Mouse (Mus musculus) frontal cortex, postnatal 10 days (tissue): ENCODE measurements at regions not wholly inside any gene's neighbourhood (a gene's known extent, or its start where the extent isn't known, plus 50 kb on each side); places are given as distances from the start of the nearest gene placed in this dataset.

ENCODE experiments used
- DNase-seq, 2 experiments: peaks; one replicate each; pipeline ENCODE4 v3.0.0; 2022; ENCODE audit warnings: low spot score in 2 of 2, mixed read lengths in 1 of 2

DNA sequence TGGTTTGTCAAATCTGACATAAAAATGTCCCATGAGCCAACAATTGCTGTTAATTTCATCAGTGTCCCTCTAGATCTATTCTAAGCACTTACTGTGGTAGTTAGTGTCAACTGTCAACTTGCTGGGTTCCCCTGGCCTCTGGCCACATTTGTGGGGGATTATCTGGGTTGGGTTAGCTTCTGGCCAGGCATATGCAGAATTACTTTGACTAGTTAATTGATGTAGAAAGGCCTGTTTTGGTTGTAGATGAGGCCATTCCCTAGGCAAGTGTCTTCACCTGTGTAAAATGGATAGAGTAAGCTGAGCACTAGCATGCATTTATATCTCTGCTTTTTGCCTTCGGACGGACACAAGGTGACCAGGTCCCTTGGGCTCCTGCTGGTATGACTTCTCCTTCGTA is 283.9 kb downstream of the 1810013L24Rik start:
- DNase-seq = no peak

DNA sequence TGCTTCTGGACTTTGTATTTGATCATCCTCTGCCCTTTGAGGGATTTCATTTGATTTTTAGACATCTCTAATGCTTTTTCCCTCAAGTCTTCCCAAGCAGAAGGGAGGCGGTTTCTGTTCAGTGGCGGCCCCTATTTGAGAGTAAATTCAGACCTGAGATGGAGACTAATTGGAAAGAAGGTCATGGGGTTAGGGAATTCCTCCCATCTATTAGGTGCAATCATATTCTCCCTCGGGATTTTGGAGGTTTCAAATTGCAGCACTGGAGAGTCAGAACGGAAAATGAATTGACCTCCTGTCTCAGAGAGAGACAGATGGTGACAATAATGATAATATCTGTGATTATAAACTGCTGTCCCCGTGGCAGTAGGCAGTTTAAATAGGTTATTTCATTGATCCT is 285.6 kb downstream of the 1810013L24Rik start:
- no peak for DNase-seq

DNA sequence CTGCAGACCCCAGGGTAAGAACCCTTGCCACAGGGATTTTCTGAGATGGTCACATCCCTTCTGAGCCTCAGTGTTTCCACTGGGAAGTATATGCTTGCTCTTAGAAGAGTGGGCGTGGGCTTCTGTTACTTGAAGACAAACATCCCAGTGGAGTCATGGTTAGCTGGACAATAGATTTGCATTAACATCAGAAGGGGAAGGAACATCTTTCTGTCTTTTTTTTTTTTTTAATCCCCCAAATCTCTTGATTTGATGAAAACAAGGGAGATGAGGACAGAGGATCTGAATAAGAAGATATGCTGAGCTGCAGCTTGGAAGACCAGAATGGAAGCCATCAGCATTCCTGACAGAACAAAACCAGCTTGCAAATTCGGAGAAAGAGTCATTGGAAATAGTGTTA is 291.7 kb downstream of the 1810013L24Rik start:
- no peak for DNase-seq

DNA sequence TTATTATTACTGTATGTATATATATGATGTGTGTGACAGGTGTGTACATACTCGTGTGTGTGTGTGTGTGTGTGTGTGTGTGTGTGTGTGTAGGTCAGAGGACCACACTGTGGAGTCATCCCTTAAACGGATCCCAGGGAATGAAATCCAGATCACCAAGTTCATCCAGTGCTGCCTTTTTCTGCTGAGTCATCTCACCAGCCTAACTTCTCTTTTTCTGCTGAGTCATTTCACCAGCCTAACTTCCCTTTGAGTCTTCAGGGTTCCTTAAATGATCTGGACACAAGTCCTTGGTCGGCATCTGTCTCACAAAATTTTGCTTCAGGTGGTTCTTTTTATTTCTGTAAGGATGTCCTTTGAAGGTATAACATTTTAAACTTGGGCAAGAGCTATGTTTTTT is 302.2 kb downstream of the 1810013L24Rik start:
- DNase-seq = no peak

DNA sequence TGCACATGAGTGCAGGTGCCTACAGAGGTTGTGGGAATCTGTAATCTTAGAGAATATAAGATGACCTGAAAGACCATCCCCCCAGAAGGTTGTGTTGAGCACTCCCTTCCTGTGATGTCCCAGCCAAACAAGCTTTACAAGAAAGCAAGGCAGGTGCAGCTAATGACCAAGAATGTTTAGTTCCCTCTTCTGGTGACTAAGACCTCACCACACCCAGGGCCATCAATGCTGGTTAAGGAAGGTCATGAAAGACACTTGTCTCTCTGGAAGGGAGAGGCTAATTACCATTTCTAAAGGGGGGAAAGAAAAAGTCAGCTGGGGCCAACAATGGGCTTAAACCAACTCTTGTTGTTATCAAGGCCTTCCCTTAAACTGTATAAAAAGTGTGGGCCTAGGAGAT is 302.9 kb downstream of the 1810013L24Rik start:
- DNase-seq = no peak

DNA sequence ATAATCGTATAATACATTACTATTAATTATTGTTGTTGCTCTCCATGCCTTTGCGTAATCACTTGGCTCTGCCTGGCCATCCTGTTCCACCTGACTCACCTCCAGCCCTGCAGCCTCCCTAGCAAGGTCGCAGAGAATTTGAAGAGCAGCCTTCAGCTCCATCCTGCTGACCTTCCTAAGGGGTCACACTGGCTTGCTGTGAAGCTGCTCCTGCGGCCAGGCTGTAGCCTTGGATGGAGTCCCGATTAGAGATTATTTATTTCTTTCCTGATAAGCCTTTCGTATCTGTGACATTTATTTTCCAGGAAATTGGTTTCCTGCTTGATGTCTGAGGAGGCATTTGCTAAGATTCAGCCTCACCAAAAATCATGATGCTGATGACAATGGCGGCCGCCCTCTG is 305.5 kb downstream of the 1810013L24Rik start:
- DNase-seq = no peak

DNA sequence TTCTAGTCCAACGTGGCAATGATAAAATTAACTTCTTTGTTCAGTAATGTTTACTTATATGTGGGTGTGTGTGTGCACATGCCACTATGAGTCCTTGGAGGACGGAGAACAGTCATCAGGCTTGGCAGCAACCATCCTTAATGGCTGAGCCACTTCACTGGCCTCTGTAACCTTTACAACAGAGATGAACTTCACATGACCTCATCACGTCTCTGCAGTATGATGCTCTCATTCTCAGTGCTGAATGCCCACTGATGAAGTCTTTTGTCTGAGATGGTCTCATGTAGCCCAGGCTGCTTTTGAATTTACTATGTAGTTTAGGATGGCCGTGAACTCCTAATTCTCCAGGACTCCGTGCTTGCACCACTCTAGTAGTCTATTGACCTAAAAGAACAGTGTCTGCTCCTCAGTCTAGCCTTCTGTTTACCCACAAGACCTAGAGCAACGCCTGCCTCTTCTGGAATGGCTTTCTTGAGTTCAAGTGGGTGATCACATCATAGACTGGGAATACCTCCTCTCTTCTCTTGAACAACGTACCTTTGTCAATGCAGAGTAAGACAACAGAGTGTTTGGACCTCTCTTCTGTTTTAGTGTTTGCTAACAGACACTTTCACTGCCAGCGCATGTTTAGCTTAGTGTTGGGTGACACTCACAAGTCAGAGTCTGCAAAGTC is 308.8 kb downstream of the 1810013L24Rik start:
- DNase-seq = no peak

DNA sequence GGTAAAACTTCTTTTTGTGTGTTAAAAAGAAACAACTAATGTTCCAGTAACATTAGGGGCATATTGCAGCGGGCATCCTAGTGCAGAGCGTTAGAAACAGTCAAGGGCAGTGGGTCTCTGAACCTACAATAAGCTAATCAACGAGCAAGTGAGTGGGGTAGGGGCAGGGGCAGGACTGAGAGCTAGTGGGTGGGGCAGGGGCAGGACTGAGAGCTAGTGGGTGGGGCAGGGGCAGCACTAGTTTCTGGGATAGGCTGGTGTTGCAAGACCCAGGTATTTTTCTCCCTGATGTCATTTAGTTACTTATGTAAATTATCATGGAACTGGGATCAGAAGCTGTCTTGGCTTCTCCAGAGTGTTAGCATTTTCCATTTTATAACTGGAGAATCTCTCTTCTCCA is 309.5 kb downstream of the 1810013L24Rik start:
- no peak for DNase-seq

DNA sequence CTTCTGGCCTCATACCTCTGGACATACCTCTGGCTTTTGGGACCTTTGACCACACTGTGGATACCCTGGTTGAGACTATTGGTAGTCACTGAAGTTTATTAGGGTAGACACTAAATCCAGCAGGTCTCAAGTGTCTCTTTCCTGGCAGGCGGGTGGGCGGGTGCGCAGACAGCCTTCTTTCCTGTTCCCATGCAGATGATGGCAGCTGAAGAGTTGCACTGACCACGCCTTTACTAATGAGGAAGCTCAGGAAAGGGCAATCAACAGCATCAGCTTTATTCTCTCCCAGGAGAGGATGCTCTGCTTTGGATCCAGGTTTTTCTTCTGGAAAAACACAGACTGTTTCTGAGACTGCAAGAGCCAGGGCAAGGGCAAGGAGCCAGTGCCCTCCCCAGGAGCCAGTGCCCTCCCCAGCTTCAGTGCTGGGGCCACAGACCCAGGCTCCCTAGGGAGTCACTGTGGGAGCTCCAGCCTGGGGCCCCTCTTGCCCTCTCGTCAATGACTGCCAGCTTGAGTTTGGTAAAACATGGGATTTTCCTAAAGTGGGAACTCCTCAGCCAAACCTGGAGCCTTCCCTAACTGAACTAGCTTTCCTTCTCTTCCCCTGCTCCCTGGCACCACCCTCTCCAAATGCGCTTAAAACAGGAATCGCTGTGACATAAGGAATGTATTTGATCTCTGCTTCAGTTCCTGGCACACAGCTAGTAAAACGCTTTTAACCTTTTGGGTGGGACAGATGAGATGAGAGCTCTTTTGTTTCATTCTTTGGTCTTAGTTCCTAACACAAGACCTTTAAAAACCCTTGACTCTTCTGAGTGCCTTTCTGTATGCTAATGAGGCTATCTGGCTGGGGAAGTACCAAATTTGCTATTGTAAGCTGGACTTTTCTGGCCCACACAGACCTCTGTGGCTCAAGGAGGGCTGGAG is 319.6 kb downstream of the 1810013L24Rik start:
- DNase-seq = no peak

DNA sequence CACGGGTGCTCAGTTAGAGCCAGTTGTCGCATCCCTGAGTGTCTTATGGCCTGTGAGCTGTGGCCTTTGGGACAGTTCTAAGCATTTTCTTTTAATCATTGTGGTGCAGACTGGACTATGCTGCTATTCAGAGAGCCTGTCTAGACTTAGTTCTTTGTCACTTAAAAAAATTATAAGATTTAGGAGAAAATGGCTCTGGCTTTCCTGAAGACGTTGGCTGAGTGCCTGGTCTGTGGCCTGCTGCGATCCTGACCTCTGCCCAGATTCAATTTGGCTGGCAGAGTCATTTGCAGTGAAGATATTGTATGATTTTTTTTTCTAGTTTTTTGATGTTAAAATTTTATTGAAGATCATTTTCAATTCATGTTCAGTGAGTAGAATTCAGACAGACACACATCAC is 322.0 kb downstream of the 1810013L24Rik start:
- no peak for DNase-seq

DNA sequence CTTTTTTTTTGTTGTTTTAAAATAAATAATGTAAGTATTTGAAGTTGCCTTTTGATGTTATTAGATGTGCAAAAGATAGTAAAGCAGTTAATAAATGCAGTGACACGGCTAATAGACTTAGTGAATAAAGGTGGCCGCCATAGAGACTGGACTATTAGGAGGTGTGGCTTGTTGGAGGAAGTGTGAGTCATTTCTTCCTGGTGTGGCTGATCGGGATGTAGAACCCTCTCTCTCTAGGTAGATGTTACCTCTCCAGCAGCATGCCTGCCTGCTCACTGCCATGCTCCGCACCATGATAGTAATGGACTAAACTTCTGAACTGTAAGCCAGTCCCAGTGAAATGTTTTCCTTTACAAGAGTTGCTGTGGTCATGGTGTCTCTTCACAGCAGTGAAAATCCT is 323.6 kb downstream of the 1810013L24Rik start:
- DNase-seq = no peak

DNA sequence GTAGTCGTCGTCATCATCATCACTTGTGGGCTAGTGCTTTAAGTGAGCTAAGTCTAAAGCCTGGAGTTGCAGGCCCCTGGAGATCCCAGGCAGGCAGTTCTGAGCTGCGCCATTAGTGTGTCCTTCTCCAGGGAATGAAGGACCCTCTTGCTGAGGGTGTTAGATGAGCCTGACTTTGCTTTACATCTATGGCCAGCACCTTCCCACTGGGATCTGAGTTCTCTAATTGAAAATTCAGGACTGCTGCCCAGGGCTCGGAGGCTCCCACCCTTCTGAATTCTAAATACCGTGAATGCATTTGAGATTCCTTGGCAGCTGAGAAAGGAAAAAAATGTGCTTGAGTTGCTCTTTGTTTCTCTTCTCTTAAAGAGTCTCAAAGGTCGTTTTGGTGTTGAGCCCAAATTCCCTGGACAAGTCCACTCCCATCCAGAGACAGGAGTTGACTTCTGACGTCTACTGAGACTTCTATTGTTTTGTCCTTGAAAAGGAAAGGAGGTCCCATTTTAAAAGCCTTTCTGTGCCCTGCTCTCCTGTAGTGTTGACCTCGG is 335.9 kb downstream of the 1810013L24Rik start:
- no peak for DNase-seq

DNA sequence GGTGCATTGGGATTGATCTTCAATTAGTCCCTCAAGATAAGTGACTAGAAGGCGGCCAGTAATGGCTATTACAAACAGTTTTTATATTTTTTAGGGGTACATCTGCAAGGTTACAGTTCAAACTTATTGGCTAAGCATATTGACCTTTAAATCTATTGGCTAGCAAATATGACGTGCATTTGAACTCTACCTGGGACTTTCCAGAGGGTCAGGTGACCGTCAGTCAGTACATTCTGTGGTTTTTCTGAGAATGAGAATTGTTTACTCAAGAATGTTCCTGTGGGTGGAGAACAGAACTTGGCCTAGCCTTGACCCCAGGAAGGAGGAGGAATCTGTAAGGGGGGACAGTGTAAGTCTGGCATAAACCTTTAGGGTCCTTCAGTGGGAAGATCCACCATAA is 346.5 kb downstream of the 1810013L24Rik start:
- no peak for DNase-seq

DNA sequence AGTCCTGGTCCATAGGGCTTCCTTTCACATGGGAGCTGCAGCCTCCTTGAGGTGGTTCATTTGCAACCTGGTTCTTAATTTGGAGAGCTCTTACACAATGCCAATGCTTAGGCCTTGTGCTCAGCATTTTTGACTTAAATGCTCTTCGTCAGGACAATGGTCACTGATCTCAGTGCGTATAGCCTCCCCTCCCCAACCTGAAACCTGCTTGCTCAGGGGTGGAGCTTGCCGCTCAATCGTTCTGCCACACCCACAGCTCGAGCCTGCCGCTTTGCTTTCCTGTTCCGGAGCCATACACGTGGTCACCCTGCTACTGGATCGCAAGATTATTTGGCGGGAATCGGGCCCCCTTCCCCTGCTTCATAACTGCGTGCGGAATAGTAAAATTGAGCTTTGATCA is 365.9 kb downstream of the 1810013L24Rik start:
- no peak for DNase-seq

DNA sequence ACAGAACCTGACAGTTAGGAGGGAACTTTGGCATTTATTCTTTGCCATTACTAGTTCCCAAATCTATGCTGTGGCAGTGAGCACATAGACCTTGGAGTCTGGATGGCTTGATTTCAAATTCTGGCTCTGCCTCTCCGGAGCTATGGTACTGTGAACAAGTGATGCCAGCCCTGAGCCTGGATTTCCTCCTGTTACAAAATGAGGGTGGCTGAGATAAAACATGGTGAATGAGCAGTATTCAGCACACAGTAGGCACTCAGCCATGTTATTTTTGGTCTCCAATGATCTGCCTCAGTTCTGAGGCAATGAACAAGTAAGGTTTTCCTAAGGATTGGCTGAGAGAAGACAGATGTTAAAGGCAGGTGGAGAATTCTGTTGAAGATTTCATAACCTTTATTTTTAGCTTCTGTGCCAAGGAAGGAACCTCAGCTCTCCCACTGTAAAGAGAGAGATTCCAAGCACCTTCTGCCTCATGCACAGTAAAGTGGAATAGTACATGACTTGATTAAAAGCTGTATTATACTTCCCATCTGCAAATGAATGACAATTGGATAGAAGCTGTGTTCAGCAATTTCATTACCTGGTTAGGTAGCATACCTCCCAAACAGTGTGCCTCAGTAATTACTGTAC is 369.1 kb downstream of the 1810013L24Rik start:
- DNase-seq = no peak

DNA sequence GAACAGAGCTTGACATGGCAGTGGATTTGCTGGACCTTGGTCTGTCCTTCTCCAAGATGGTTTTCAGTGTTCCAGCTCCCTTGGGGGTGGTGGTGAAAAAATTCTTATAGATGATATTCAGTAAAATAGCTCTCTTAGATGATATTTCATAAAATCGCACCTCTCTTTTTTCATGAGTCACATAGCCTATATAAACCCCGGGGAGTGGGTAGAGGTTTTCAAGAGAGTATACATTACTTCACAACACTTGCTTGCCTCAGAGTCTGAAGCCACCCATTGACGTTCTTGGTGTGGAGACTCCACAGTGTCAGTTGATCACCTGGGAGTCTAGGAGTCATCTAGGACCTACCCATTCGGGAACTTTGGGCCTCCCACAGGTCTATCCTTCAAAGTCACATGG is 378.7 kb downstream of the 1810013L24Rik start:
- no peak for DNase-seq

DNA sequence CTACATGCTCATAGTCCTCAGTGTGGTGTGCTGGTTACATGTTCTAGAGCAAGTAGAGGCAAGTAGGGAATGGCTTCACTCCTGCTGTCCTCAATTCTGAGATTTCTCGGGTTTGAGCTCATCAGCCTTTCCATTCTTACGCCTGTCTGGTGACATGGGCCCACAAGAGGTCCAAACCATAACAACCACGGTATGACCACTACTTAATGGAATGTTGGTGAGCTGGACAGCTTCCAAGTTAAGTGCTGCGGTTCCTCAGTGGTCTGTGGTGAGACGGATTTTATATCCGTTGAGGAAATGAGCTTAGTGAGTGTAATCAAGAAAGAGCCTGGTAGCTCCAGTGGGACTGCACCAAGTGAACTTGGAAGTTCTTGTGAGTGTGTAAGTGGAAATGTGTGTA is 381.6 kb downstream of the 1810013L24Rik start:
- DNase-seq = no peak

DNA sequence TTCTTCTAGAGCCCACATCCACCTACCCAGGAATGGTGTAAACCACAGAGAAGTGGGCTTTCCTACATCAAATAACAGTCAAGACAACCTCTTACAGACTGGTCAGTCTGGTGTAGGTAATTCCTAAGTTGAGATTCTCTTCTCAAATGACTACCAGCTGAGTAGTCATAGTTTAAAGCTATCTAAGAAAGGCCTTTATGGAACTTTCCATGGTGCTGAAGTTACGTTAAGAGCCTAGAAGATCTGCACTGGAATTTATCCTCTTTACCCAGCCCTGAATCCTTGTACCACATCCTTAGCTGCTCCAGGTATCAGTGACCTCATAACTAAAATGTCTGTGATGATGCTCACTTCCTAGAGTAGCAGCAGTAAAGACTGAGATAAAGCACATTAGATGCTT is 385.2 kb downstream of the 1810013L24Rik start:
- DNase-seq = no peak

DNA sequence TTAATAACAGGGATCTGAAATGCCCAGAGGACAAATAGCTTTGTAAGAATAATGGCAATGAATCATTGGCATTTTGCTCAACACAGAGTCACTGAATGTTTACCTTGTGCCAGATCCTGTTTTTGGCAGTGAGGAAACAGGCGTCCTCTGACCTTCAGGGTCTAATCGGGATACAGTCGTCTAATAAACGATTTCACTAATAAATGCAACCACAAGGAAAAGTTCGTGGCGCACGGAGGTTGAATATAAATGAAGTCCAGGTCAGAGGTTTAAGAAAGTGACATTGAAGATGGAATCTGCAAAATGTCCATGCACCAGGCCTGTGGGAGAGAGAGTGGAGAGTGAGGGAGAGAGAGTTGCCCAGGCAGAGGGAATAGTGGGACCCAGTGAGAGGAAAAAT is 387.5 kb downstream of the 1810013L24Rik start:
- DNase-seq = no peak

DNA sequence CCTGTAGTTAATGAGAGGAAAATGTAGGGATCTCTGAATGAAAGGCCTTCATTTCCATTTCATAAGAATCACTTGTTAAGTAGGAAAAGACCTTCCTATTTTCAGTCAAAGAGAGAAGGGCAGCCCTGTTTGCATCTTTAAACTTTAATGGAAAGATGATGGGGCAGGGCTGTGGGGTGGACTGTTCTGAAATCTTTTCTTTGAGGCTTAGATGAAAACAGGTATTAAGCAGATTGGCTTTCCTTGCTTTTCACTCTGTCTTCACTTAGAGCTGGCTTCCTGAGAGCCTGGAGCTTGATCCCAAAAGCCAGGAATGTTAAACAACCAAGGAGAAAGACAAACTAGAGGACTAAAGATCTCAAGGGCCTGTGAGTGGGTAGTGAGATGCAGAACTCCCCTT is 400.3 kb downstream of the 1810013L24Rik start:
- DNase-seq = no peak

DNA sequence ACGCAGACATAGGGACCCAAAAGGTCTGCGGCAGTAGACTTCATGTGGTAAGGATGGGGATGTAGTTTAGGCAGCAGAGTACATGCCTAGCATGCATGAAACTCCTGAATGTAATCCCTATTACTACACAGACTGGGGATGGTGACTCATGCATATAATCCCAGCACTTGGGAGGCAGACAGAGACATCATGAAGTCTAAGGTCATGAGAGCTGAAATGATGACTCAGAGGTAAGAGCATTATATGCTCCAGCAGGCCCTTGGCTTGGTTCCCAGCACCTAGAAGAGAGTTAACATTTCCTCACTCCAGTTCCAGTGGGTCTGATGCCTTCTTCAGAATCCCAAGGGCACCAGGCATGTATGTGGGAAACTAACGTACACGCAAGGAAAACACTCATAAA is 412.2 kb downstream of the 1810013L24Rik start:
- DNase-seq = no peak

DNA sequence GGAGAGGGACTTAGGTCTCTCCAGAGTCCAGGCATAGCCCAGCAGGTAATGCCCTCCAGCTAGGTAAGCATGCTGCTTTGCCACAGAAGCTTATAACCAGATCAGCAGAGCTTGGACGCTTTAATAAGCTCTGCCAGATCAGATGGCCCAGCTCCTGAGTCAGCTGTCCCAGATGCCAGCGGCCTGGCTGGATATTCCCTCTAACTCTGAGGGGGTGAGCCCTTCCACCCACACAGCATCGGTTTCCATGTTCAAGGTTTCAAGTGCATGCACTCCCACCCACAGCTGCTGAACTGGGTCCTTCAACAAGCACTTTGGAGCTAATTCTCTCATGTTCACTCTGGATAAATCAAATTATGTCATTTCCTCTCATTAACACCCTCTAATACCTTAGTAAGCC is 417.3 kb downstream of the 1810013L24Rik start:
- DNase-seq = no peak
